Mouse (Mus musculus) thymus, postnatal 14 days (tissue): ENCODE results near the gene Gstt3.

Experiments
- DNase-seq: peaks from one replicate; pipeline ENCODE4 v3.0.0; 2021

The Gstt3 gene

DNA sequence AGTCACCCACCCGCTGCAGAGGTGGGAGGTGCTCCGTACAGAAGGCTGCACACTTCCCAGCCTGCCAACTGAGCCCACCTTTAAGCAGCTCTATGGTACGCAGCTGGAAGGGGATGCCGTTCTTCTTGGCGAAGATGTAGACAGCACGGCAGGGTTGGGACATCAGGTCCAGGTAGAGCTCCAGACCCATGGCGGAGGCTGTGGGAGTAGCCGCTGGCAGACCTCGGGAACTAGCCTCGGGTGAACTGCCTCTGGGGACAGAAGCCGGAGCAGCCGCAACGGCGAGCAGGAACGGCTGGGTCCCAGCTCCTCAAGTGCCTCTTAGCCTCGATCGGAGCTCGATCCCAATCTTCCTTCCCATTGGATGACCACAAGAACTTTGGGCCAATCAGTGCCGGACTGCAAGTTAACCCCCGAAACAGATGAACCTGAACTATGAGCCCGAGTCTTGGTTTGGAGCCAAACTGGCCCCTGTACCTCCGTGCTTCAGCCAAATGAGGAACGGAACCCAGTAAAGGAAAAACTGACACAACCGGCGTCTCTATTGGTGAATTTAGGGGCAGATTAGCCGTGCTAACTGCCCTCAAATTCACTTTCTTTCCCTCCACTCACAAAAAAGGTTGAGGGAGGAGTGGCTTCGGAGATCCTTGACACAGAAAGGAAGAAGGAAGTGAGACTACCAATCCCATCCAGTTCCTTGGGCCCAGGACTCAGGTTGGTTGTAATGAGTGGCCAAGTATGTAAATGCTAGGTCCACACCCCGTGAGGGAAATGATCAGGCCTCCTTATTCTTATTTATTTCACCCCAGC is at the start of gene Gstt3, which contains the start of gene Gm20441:
Gene Gstt3, minus strand, starts transcription at position 646 of the 810 bp plus-strand sequence.
Gene Gm20441, minus strand, starts transcription at position 186 of the 810 bp plus-strand sequence.
- DNase-seq, result peak; percentile 28

GRCm38 (mm10) chr10:75830275-75830670 is 49.1 kb upstream of the Gstt3 start:
- no peak for DNase-seq

- no peak for DNase-seq
Observed at GRCm38 (mm10) chr10:75829529-75830274, 48.5 kb upstream of the Gstt3 start.

DNA sequence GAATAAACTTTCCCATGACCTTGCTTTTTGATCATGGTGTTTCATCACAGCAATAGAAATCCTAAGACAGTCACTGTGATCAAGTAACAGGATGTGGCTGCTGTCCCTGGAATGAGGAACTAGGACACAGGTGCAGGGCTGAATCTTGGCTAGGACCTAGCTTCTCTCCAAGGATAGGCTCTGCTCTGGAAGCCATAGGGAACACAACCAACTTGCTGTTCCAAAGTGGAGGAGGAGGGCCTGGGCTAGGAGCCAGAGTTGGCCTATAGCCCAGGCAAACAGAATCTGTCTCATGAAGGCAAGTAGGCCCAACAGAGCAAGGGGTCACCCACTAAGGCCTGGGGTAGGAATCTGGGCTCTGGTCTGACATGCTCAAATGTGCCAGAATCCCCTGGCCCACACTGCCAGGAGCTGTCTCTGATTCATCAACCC is 47.3 kb upstream of the Gstt3 start:
- DNase-seq, result no peak

GRCm38 (mm10) chr10:75827668-75828360 is 46.6 kb upstream of the Gstt3 start:
- DNase-seq, result no peak

- DNase-seq, result no peak
Observed at GRCm38 (mm10) chr10:75824530-75824929, 43.3 kb upstream of the Gstt3 start.

DNA sequence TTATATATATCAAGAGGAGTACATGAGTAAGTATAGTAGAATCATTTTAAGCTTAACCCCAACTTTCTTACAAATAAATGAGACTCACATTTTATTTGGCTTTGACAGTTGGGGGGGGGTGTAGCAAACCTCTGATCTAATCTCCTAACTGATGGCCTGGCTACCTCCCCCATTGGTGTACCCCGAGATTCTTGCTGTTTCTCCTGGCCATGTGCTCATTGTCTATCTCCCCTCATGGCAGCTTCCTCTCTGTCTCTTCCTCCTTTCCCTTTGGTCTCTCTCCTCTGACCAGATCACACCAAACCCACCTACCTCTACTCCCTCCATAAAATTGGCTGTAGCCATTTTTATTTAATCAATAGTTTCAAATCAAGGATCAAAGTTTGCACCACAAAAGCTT is 42.6 kb upstream of the Gstt3 start:
- DNase-seq, result no peak

DNA sequence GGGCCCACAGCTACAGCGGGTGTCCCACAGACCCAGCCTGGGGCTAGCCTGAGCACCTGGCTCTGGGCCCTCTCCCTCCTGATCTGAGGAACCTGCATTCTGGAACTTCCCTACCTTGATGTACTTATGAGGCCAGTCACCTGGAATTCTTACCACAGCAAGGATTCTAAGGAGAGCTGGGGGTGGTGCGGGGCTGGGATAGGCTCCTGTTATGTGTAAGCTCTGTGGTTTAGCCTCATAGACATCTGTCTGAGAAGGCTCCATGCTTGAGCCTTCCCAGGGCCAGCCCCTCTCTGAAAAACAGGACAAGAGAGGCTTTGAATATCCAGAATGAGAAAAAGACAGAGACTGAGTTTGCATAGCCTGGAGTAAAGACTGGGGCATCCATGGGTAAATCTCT is 41.2 kb upstream of the Gstt3 start, which contains the start of gene Gstt4:
Gene Gstt4, minus strand, starts transcription at position 101 of the 400 bp plus-strand sequence.
- no peak for DNase-seq

GRCm38 (mm10) chr10:75819882-75820281 is 38.7 kb upstream of the Gstt3 start:
- no peak for DNase-seq

DNA sequence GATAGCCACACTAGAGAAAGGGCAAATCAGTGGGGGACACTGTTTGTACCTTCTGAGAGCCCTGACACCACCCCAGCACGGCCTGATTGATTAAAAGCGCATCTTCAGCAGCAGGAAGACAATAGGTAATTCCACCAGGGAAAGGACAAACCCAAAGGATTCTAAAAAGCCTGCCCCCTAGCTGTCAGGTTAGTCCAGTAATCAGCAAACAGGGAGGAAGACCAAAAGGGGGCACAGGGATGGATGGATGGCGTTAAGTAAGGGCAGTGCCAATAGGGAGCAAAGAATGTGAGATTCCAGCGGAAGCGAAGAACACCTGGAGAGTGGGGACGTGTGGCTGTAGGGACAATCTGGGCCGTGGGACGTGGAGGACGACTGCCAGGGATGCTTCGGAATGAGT is 37.4 kb upstream of the Gstt3 start:
- no peak for DNase-seq

- no peak for DNase-seq
Observed at GRCm38 (mm10) chr10:75804217-75804616, 23.0 kb upstream of the Gstt3 start.

GRCm38 (mm10) chr10:75798176-75798696 is 17.0 kb upstream of the Gstt3 start, which contains the start of gene Gstt1:
TSS of gene Gstt1 (minus strand) at chr10:75798584.
- DNase-seq, result no peak

- peak; percentile 20 for DNase-seq
Observed at GRCm38 (mm10) chr10:75797619-75798175, 16.5 kb upstream of the Gstt3 start.

- DNase-seq, result no peak
Observed at GRCm38 (mm10) chr10:75796731-75797516, 15.7 kb upstream of the Gstt3 start.

DNA sequence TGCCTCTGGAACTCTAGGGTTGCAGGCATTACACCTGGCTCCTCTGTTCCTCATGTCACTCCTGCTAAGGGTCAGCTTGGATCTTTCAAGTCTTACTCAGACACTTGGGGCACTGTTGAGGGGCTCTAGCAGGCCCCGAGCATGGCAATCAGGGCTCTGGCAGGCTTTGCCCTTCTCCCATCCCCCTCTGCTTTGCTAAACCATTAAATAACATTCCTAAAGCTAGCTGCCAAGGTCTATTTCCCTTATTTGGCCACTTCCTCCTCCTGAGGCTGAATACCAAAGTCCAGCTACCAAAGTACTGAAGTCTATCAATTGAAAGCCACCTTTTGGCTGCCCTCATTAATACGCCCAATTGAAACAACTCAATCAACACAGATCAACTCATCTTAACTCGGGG is 13.7 kb upstream of the Gstt3 start:
- DNase-seq, result no peak

GRCm38 (mm10) chr10:75790773-75791172 is 9.6 kb upstream of the Gstt3 start:
- DNase-seq, result peak; percentile 51

DNA sequence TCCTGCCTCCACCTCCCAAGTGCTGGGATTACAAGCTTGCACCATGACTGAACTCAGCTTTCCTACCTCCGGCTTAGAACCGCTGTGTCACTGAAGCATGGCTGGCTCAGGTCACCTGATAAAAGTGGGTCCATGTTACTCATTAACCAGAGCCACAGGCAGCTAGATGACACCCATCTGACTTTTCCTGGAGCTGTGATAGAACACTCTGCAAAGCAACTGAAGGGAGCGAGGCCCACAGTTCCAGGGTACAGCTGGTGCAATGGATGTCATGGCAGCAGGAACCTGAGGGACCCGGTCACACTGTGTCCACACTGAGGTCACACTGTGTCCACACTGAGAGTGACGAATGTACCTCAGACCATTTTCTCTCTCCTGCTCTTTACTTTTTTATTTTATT is 8.6 kb upstream of the Gstt3 start:
- no peak for DNase-seq

DNA sequence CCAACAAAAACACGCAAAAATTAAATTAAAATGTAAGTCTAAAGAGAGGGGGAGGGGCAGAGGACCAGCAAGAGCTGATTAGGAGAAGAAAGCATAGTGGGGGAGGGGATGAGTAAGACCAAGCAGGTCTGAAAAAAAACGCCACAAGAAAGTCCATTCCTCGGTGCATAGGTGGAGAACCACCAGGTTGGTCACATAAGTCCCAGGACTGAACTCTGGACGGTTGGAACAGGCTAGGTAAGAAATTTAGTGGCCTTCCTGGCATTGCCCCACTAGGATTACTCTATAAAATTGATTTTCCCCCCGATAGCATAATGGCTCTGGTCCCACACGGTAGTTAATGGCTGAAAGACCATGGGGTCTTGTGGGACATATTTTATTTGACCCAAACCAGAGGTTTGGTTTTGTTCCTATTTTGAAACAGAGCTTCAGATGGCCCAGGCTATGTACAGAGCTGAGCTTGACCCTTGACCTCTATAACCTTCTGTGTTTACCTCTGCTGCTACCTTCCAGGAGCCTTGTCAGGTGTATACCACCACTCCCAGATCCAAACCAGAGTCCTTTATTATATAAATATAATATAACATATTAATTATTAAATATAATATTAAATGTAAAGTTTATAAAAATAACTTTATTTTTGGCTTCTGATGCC is 8.0 kb upstream of the Gstt3 start:
- DNase-seq, result no peak

- no peak for DNase-seq
Observed at GRCm38 (mm10) chr10:75788277-75788676, 7.1 kb upstream of the Gstt3 start.

GRCm38 (mm10) chr10:75785442-75785841 is 4.2 kb upstream of the Gstt3 start:
- no peak for DNase-seq
